Mouse (Mus musculus) megakaryocyte-erythroid progenitor cell, adult 5 weeks (primary cell): Measurements from ENCODE around the gene Itgav. TPM values are rescaled to one million over a fixed set of nuclear protein-coding genes. Genes with fewer than 3 reads are reported as not detected.

Source experiments
- polyA plus RNA-seq: library from polyadenylated mRNA; stranded (reverse); fragments of >175 nt; gene quantifications from 2 replicates; pipeline ENCODE4 v1.2.3, GENCODE M21; 2012

Itgav gene
- 14.4 and 18.0 TPM in 2 replicates for polyA plus RNA-seq

DNA sequence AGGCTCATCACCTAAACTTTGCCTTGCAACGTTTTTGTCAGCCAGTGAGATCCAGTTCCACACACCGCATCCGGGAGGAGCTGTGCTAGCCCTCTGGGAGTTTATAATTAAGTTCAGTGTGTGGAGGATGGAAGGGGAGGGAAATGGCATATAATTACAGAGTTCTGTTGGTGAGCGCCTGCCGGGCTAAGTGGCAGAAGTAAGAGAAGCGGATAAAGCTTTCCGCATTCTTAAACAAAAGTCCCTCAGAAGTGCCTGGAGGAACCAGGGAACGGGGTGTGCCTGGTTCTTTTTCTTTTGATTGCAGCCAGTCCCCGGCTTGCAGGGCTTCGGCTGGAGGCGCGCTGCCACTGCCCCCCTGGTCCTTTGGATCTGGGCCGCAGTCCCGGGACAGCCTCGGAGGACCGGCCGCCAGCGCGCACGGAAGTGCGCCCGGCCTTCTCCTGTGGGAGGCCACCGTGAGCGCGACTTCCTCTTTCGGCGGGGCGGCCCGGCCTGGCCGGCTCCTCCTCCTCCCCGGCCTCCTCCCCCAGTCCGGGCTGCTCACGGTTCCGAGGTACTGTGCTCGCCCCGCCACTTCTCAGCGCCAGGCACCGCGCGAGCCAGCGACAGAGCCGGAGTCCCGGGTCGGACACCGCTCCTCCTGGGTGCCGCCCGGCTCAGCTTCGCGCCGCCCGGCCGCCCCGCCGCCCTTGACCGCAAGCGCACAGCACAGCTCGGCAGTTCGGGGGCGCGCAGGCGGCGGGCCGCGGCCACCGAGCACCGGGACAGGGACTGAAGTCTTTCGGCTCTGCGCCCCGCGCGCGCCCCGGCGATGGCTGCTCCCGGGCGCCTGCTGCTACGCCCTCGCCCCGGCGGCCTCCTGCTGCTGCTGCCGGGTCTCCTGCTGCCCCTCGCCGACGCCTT is at the start of gene Itgav:
Itgav (plus strand) TSS at position 477 of the 906 bp plus-strand sequence.

DNA sequence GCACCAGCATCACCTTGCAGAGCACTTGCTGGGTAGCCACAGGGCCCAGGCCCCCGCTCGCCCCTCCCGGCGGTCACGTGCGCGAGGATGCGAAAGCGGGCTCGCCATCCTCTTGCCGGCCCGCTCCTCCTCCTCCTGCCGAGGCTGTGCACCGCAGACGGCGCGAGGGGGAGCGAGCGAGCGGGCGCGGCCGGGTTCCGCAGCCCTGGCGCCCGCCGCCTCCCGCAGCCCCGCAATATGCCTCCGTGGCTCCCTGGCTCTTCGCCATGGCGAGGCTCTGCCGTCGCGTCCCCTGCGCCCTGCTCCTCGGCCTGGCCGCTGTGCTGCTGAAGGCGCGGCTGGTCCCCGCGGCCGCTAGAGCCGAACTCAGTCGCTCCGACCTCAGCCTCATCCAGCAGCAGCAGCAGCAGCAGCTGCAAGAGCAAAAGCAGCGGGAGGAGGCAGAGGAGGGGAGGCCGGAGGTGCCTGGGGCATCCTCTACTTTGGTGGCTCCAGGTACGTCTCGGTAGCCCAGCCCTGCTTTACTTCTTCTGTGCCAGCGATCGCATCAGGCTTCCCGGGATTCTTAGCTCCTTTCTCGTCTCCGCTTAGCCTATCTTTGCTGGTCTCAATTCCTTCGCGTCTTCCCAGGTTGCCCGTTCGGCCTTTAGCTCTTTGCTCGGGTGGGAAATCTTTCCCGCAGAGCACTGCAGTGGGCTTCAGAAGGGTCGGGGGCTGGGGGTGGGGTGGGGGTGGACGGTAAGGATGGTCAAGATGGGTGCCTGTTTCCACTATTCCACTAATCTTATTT is 88.5 kb downstream of the Itgav start, which contains the start of gene Fam171b:
Fam171b (plus strand) TSS at position 154 of the 790 bp plus-strand sequence.

Other genes starting within 250 kb of the Itgav start
- gene Zc3h15, start 80.0 kb upstream of the Itgav start, polyA plus RNA-seq: 714 and 830 TPM in 2 replicates
- gene Fam171b, start 88.2 kb downstream of the Itgav start, polyA plus RNA-seq: not detected in 2 replicates
- gene Zswim2, start 216.8 kb downstream of the Itgav start, polyA plus RNA-seq: not detected in 2 replicates
- not detected in 2 replicates for gene Gm13698, start 231.3 kb downstream of the Itgav start, polyA plus RNA-seq
- not detected in 2 replicates for gene Gm13693, start 237.1 kb downstream of the Itgav start, polyA plus RNA-seq
- not detected in 2 replicates for gene Gm13695, start 242.9 kb downstream of the Itgav start, polyA plus RNA-seq
- gene Gm13696, start 248.7 kb downstream of the Itgav start, polyA plus RNA-seq: not detected in 2 replicates